Mouse (Mus musculus): ENCODE measurements at regions not wholly inside any gene's neighbourhood (a gene's known extent, or its start where the extent isn't known, plus 50 kb on each side); places are given as distances from the start of the nearest gene placed in this dataset.

DNA sequence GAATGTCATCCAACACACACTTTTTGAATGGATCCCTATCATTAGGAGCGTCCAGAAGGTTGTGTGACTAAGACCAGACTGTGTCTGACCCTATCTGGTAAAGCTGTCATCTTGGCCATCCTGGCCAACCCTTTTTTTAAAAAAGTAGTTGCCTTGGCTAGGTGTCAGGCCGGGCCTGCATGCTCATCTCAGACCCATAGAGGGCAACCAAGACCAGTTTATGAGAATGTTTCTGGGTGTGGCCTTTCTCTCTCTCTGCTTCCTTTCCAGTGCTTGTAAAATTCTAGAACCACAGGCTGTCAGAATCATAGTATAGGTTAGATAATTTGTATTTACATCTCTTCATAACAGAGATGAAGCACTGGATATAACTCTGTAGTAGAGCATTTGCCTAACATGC, 62.8 kb upstream of the Las1l start:
- in situ Hi-C loops (cut with MboI, MseI), result loop anchor here (5.0 kb wide), 2 partner anchors 108 to 133 kb away; no protein-coding TSS in a partner anchor

DNA sequence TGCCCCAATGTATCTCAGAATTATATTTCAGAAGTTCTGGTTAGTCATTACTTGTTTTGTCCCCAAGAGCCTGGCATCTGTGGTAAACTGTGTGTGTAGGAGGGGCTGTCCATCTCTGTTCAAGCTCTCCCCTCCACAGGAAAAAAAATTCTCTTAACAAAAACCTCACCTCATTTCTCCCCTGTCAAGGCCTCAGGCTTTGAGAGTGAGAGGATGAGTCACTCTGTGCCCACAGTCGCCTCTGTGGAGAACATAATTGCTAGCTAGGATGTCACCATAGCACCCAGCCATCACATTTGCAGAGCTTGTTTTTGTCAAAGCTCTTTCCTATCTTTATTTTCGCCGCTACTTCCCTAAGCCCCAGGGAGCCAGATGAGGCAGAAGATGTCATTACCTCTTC, 63.6 kb upstream of the Las1l start:
- in situ Hi-C loops (cut with MboI, MseI), result loop anchor here in 1 of 2 experiments (5.0 kb wide), 1 partner anchor 77 kb away; the partner anchor contains the start of gene Msn

DNA sequence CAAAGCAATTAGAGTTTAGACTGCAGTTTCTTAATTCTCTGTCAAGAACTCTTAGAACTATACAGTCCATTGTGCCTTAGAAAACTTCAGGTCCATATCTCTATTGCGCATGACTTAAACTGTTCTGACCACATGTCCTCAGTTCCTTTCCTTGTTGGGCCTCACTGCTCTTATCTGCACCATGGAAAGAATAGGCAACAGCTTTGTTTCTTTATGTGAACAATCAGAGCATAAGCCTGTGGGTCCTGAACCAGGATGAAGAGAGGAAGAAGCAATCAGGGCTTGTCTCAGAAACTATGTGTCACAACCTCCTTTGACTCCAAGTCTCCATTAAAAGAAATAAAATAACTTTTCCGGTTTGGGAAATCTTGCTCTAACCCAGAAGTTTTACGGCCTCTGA, 68.6 kb upstream of the Las1l start:
- in situ Hi-C loops (cut with MboI, MseI), result no loop called here

DNA sequence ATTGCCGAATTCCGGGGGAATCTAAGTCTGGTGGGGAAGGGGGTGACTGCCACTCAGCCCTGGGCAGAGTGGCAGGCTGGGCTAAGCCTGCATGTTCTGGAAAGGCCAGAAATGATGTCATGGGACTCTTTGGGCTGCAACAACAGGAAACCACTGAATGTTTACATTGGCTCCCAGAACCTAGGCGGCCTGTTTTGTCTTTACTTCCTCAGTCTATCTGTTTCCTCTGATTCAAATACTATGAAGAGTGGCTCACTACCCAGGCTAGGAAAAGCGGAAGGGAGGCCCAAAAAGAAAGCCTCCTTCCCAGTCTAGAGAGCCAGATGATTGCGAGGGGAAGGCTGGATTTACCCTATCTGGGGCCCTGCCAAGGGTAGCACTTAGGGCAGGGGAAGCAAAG, 69.1 kb upstream of the Las1l start:
- in situ Hi-C loops (cut with MboI, MseI), result no loop called here

DNA sequence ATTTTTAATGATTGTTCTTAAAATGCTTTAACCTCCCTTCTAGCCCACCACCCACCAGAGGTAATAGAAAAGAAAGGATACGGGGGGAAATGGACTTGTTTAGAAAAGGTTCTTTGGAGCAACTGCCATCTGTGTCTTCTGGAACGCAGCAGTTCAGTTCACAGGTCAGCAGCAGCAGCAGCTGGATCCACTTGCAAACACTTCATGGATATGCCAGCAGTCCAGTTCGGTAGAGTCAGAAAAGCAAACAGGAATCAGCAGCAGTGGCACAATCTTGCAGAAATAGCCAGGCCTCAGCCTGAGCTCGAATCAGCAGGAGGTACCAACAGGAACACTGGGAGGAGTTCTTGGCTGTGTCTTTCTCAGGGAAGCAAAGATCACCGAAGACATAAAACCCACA, 64.3 kb upstream of the Msn start:
- in situ Hi-C loops (cut with MboI, MseI), result loop anchor here in 1 of 2 experiments (10.0 kb wide), 1 partner anchor 477 kb away; the partner anchor contains the start of genes Asb12 and Pfn5

- in situ Hi-C loops (cut with MboI, MseI), result loop anchor here in 1 of 2 experiments (10.0 kb wide), 1 partner anchor 481 kb away; the partner anchor contains the start of genes Asb12 and Pfn5
Observed at GRCm38 (mm10) chrX:96035307-96035706, 60.5 kb upstream of the Msn start.

DNA sequence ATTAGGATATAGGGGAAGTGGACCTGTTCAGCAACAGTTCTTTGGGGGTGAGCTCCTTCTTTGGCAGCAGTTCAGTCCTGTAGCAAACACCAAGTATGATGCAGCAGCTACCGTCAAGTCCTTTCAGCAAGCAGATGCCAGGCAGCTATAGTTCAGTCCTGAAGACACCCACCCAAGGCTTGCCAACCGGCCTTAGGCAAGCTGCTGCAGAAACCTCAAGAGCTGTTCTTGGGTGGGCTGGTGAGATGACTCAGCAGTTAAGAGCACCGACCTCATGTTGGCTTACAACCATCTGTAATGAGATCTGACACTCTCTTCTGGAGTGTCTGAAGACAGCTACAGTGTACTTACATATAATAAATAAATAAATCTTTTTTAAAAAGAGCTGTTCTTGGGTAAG, 53.6 kb upstream of the Msn start:
- in situ Hi-C loops (cut with MboI, MseI), result no loop called here
